Mouse (Mus musculus): ENCODE measurements around the gene Arhgef18.
A peak's percentile ranks its signal among the peaks of the same experiment; 100 is the strongest.

Arhgef18 gene

DNA sequence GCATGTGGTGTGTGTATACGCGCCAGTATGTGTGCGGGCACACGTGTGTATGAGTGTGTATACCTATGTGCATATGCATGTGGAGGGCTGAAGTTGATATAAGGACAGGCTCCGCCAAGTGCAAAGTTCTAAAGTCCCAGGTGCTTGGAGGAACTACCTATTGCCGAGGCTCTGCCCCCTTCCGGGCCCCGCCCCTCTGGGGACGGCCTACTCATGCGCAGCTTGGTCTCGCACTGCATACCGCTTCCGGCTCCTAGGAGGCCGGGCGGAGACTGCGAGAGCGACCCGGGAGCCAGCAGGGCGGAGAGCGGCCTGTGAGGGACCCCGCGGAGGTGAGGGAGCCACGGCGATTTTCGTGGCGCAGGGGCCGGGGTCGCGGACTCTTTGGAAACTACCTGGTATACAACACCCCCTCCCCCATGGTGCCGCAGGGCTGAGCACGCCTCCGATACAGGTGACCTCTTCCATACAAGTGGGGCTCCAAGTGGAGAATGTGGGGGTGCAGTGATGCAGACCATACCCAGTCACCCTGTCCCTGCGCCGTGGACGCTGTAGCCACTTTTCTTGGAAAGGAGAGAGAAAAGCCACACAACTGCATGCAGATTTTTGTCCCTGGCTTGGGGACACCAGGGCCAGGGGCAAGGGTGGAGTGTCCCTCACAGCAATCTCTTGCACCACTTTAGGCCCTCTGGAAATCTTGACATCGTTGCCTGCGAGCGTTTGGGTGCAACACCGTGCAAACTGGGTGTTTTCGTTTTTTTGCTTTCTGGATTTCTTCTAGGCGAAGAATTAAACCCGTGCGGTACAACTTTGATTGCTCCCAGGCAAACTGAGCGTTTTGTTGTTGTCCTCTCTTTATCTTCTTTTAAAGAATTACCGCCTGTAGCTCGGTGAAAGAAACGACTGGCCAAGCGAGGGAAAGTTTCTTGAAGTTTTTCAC, at the start of gene Arhgef18:
TSS of gene Arhgef18 (plus strand) at position 236 of the 940 bp plus-strand sequence.
- DNase-seq, result peak; percentile 84

- DNase-seq, result no peak
These were observed 47.5 kb upstream of the Arhgef18 start for GRCm38 (mm10) chr8:3345337-3345736.

- no peak for DNase-seq
These were observed 46.0 kb upstream of the Arhgef18 start for GRCm38 (mm10) chr8:3346691-3347413.

- DNase-seq, result no peak
These were observed 44.5 kb upstream of the Arhgef18 start for GRCm38 (mm10) chr8:3348142-3348823.

DNA sequence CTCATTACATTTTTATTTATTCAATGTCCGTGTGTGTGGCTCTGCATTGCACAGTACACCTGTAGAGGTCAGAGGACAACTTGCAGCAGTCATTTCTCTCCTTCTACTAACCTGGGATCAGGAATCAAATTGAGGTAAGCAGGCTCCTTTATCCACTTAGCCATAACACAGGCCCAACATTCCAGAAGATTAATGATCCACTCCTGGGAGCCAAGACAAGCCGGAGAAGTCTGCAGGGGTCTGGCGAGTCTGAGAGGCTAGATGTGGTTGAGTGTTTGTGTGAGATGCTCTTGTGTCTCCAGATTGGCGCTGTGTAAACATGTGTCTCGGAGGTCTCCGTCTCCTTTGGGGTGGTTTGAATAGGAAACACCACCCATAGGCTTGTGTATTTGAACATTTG, 42.1 kb upstream of the Arhgef18 start:
- no peak for DNase-seq

GRCm38 (mm10) chr8:3352715-3353114, 40.1 kb upstream of the Arhgef18 start:
- no peak for DNase-seq

DNA sequence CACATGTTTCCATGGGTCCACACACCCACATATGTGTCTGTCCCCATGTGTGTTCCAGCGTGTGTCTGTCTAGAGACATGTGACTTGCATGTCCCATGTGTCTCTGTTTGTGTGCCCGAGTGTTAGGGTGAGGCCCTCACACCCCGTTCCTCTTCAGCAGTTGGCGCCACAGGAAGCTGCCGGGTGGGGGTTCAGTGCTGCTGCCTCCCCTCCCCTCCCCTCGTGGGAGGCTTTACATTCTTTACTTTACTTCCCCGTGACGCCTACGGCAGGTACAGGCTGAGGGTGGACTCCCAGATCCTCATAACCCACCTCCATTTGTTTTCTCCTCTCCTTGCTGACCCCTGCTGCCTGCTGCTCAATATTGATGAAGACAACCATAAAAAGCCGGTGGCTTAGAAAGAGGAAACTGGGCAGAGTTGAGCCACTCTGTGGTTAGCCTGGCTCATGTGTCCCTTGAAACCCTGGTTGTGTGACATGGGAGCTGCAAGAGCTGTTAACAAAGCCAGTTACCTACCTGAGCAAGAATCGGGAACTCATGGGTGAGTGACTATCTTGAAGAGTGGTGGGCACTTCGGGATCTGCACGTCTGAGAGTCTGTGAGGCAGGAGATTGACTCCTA, 39.5 kb upstream of the Arhgef18 start, which contains the start of gene A430078G23Rik:
TSS of gene A430078G23Rik (plus strand) at position 227 of the 622 bp plus-strand sequence.
- no peak for DNase-seq

DNA sequence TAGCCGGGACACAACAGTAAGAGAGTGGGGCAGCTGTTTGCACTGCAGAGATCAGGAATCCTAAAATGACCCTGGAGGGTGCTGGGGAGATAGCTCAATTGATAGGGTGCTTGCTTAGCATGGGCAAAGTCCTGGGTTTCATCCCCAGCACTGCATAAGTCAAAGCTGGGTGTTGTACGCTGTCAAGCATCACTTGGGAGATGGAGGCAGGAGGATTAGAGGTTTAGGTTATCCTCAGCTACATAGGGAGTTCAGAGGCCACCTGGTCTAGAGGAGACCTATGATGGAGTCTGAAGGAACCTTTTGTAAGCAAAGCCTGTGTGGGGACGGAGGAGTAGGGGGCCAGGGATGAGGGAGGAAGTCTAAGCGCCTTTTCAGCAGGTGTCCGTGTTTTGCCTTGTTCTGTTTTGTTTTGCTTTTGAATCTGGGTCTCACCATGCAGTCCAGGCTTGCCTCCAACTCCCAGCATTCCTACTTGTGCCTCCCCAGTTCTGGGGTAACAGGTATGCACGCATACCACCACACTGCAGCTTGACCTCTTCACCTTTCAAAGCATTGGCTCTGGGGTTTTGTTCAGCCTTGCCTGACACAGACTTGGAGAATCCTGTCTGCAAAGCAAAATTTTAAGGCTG, 38.9 kb upstream of the Arhgef18 start:
- DNase-seq, result no peak

DNA sequence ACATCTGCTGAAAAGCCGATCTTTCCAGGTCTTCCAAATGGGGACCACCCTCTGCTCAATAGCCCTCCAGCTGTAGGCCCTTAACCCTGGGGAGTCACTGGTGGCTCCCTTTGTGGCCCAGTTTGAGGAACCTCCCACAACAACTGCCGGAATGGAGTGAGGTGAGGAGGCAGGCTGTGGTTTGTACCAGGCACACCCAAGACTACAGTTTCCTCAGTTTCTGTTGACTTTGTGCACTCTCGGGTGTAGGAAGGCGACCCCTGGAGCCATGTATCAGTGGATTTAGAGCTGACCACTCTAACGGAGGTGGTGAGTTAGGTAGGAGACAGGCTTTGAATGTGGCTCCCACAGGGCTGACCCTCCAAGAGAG, 38.4 kb upstream of the Arhgef18 start:
- no peak for DNase-seq

DNA sequence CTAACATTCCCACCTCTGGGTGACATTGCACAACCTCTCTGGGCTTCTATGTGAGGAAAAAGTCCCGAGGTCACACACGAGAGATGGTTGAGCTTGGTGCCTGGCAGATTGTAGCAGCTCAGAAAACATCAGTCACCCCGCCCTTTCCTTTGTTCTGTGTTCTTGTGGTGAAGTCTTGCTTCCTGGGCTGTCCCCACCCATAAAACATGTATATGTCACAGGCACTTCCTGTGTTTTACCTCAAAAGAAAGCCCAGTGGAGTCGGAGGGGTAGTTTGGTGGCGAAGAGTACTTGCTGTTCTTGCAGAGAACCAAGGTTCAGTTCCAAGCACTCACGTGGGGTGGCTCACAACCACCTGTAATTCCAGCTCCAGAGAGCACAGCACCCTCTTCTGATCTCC, 37.2 kb upstream of the Arhgef18 start:
- no peak for DNase-seq

- DNase-seq, result peak; percentile 61
These were observed 34.7 kb upstream of the Arhgef18 start for GRCm38 (mm10) chr8:3358060-3358459.

DNA sequence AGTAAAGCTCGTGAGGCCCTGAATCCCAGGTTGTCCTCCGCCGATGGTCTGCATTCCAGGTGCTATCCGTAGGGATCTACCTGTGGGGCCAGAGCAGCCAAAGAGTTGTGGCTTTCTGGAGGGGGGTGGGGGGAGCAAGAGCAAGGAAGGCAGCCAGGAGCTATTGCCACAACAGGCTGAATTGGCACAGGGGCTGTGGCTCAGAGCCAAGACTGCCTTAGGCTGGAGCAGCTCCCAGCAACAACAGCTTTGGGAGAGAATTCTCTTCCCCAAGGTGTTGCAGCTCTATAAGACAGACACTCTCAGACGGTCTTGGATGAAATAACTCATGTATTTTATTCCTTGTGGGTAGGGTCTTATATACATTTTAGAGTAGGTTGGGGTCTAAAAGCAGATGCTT, 25.7 kb upstream of the Arhgef18 start:
- DNase-seq, result no peak

- DNase-seq, result no peak
These were observed 24.7 kb upstream of the Arhgef18 start for GRCm38 (mm10) chr8:3368091-3368490.

DNA sequence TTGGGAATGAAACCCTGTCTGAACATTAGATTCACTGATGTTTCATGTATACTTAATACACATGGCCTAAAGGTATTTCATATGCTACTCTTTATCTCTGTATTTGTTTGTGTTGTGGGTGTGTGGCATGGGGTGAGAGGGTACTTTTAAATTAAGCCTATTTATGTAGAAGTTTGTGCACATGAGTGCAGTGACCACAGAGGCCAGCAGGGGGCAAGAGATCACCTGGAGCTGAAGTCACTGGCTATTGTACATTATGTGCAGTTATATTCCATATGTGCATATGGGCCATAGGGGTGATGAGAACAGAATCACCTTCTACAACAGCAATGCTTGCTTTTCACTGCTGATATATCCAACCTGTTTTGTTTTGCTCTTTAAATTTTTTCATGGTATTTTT, 17.1 kb upstream of the Arhgef18 start:
- no peak for DNase-seq

DNA sequence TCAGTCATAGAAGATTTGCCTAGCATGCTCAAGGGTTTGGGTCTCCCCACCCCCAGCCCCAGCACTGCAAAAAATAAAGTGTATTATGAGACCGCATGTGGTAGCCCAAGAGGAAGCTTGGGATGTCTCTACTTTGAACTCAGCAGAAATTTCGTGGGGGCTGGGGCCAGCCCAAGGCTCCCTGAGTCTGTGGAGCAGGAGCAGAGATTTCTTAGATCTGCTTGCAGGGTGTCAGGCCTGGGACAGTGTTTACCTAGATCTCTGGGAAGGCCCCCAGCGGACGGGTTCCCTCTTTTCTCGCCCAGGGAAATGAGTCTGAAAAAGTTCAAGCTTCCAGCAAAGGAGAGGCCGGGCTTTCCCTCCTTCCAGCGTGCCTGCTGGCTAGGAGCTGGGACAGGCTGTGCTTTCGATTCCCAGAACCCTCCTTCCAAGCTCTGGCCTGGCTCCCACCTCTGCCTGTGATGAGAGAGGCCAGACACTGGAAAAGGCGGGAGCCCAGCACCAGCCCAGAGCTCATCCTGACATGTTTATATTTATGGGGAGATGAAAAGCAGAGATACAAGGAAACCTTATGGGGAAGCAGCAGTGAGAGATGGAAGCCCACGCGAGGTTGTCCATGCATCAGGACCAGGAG, 16.0 kb upstream of the Arhgef18 start:
- DNase-seq, result no peak

- no peak for DNase-seq
These were observed 5.5 kb upstream of the Arhgef18 start for GRCm38 (mm10) chr8:3387286-3387685.

DNA sequence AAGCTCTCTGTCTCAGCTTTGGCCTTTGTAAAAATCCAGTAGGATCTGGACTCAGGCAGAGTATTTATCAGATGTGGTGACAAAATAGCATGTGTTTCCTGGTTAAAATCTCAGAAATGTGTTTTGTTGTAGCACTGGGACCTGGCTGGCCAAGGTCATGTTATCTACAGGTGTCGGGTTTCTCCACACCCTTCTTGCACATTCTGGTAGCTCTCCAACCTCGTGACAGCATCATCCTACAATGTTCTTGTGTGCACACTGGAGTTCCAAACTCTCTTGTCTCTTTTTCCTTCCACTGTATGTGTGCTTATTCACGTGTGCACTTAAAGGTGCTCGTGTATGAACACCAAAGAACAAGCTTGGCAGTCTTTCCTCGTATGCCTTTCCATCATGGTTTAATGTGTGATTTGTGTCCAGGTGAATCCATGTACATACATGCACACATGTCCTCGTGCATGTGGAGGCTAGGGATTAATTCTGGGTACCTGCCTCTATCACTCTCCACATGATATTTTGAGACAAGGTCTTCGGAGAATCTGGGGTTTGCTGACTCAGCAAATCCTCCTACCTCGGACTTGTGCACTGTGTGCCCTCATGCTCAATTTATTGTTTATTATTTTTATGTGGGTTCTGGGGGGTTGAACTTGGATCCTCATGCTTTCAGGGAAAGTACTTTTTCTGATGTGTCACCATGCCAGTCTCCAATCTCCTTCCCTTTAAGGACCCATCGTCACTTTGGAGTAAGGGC, 4.0 kb upstream of the Arhgef18 start:
- no peak for DNase-seq

GRCm38 (mm10) chr8:3389506-3389905, 3.3 kb upstream of the Arhgef18 start:
- DNase-seq, result no peak

- no peak for DNase-seq
These were observed 513 bp upstream of the Arhgef18 start for GRCm38 (mm10) chr8:3392293-3392692.

- DNase-seq, result no peak
These were observed 1.8 kb downstream of the Arhgef18 start for GRCm38 (mm10) chr8:3394600-3394999.

DNA sequence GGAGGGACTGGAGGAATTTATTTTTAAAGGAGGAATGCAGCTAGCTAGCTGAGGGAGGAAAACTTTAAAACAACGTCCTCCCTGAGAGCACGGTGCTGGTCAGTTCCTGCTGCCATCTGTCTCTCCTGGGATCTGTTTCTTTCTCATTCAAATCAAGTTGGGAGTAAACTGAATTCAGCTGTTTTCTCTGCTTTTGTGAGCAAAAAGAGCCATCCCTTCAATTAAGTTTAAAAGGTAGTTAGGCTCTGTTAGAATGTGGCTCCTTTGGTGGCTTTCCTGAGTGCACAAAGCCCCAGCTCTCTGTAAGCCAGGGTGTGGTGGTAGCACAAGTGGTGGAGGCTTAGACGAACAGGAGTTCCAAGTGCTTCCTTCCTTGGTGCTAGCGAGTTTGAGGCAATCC, 2.4 kb downstream of the Arhgef18 start:
- no peak for DNase-seq
